Mouse (Mus musculus) midbrain, embryonic 13.5 days (tissue): ENCODE measurements around the gene Olfr1123. TPM values are rescaled to one million over a fixed set of nuclear protein-coding genes. Genes with fewer than 3 reads are reported as not detected.
A peak's percentile ranks its signal among the peaks of the same experiment; 100 is the strongest.
"Not testable (repeated sequence)": the region's sequence is repeated elsewhere in the genome, so short reads cannot be mapped to it uniquely, and the experiment has no call there.

Source experiments
- ATAC-seq: fragments of 200-750 bp; cut with Nextera tagmentation; 2 replicates; pipeline ENCODE4 v1.8.0; 2017; ENCODE audit warnings: mild to moderate bottlenecking, moderate TSS enrichment, moderate library complexity
- H3K27ac ChIP-seq: fragments of 300-500 bp; sonication (generic); 2 replicates; pipeline ENCODE4 v1.5.1; 2015; ENCODE audit warnings: inconsistent platforms, mild to moderate bottlenecking, moderate library complexity
- H3K27me3 ChIP-seq: fragments of 300-500 bp; sonication (generic); 2 replicates; pipeline ENCODE4 v1.6.1; 2015; ENCODE audit warnings: mild to moderate bottlenecking, inconsistent platforms
- H3K36me3 ChIP-seq: fragments of 300-500 bp; sonication (generic); 2 replicates; pipeline ENCODE4 v1.6.1; 2015; ENCODE audit warnings: mild to moderate bottlenecking, inconsistent platforms
- H3K4me1 ChIP-seq: fragments of 300-500 bp; sonication (generic); replicated peaks from 2 replicates; pipeline ENCODE4 v1.6.1; 2015; ENCODE audit warnings: inconsistent platforms
- H3K4me2 ChIP-seq: fragments of 300-500 bp; sonication (generic); replicated peaks from 2 replicates; pipeline ENCODE4 v1.6.1; 2015; ENCODE audit warnings: moderate library complexity, mild to moderate bottlenecking, inconsistent platforms
- H3K4me3 ChIP-seq: fragments of 300-500 bp; sonication (generic); replicated peaks from 2 replicates; pipeline ENCODE4 v1.5.1; 2015; ENCODE audit warnings: mild to moderate bottlenecking, inconsistent platforms
- H3K9ac ChIP-seq: fragments of 300-500 bp; sonication (generic); replicated peaks from 2 replicates; pipeline ENCODE4 v1.6.1; 2015; ENCODE audit warnings: mild to moderate bottlenecking, inconsistent platforms
- H3K9me3 ChIP-seq: fragments of 300-500 bp; sonication (generic); 2 replicates; pipeline ENCODE4 v1.6.1; 2016; ENCODE audit warnings: mild to moderate bottlenecking, inconsistent platforms
- WGBS: fragments of 180-500 bp; shearing (Covaris S2); methylation state at CpG from one replicate; pipeline ENCODE4 v1.1.7; 2015; 5-methylcytosine and 5-hydroxymethylcytosine counted together
- polyA plus RNA-seq: library from polyadenylated mRNA; unstranded; fragments of >200 nt; fragmentation: Nextera tagmentation; extraction: Ambion mirVana; gene quantifications from 2 replicates; pipeline ENCODE4 v1.2.1, GENCODE M21; 2015

Gene Olfr1123
- polyA plus RNA-seq: not detected in 2 replicates

- no peak within 1 kb of the TSS for H3K4me3 ChIP-seq
- H3K36me3 ChIP-seq: no peaks in the 10 kb centered on the region
- no peak within 1 kb of the TSS for H3K9ac ChIP-seq
- H3K27me3 ChIP-seq: no peaks in the 10 kb centered on the region
- H3K9me3 ChIP-seq: no peaks in the 10 kb centered on the region
- no peak for ATAC-seq
- H3K27ac ChIP-seq: no peak within 1 kb of the TSS
- H3K4me1 ChIP-seq: no peaks in the 10 kb centered on the region
- no peak within 1 kb of the TSS for H3K4me2 ChIP-seq
- 89% methylated on average over 1 of the region's 1 CpGs for WGBS
Observed at GRCm38 (mm10) chr2:87416335-87416734, at the start of gene Olfr1123. Gene Olfr1123, plus strand, starts transcription at chr2:87416635.

- no peaks in the 10 kb centered on the region for H3K9me3 ChIP-seq
- H3K4me3 ChIP-seq: no peak within 1 kb of the TSS
- 34% methylated on average over 1 of the region's 1 CpGs for whole genome bisulfite sequencing
- no peaks in the 10 kb centered on the region for H3K27me3 ChIP-seq
- no peak within 1 kb of the TSS for H3K9ac ChIP-seq
- H3K36me3 ChIP-seq: no peaks in the 10 kb centered on the region
- no peak for ATAC-seq
- no peaks in the 10 kb centered on the region for H3K4me1 ChIP-seq
- H3K4me2 ChIP-seq: no peak within 1 kb of the TSS
- no peak within 1 kb of the TSS for H3K27ac ChIP-seq
Observed at GRCm38 (mm10) chr2:87369595-87369994, 46.8 kb upstream of the Olfr1123 start, which contains the start of gene Olfr1121. Gene Olfr1121, plus strand, starts transcription at chr2:87369895.

GRCm38 (mm10) chr2:87371726-87372125 lies 44.7 kb upstream of the Olfr1123 start:
- ATAC-seq: no peak
- WGBS: 93% methylated on average over 4 of the region's 4 CpGs

GRCm38 (mm10) chr2:87383935-87384334 lies 32.5 kb upstream of the Olfr1123 start:
- Histone ChIP-seq H3K4me3 (no peak overlapping the region), H3K9ac (no peak overlapping the region), H3K36me3 (no peaks in the 10 kb centered on the region), H3K4me2 (no peak overlapping the region), H3K27me3 (no peaks in the 10 kb centered on the region), H3K4me1 (no peaks in the 10 kb centered on the region), H3K27ac (no peak overlapping the region), H3K9me3 (no peaks in the 10 kb centered on the region)
- no peak for ATAC-seq
- 85% methylated on average over 2 of the region's 2 CpGs for WGBS

More at GRCm38 (mm10) chr2:87371726-87372125, 44.7 kb upstream of the Olfr1123 start:
- Histone ChIP-seq H3K4me3 (no peak overlapping the region), H3K27ac (no peak overlapping the region), H3K4me1 (no peaks in the 10 kb centered on the region), H3K36me3 (no peaks in the 10 kb centered on the region), H3K9me3 (no peaks in the 10 kb centered on the region), H3K4me2 (no peak overlapping the region), H3K9ac (no peak overlapping the region), H3K27me3 (no peaks in the 10 kb centered on the region)

GRCm38 (mm10) chr2:87385549-87385948 lies 30.9 kb upstream of the Olfr1123 start, which contains the start of gene Olfr1122:
Gene Olfr1122, plus strand, starts transcription at chr2:87385849.
- H3K9me3 ChIP-seq: no peaks in the 10 kb centered on the region
- no peak within 1 kb of the TSS for H3K4me2 ChIP-seq
- no peaks in the 10 kb centered on the region for H3K4me1 ChIP-seq
- ATAC-seq: no peak
- H3K36me3 ChIP-seq: no peaks in the 10 kb centered on the region
- no peak within 1 kb of the TSS for H3K9ac ChIP-seq
- no peak within 1 kb of the TSS for H3K4me3 ChIP-seq
- H3K27me3 ChIP-seq: no peaks in the 10 kb centered on the region
- WGBS: 85% methylated on average over 2 of the region's 2 CpGs
- no peak within 1 kb of the TSS for H3K27ac ChIP-seq

- peak; percentile 50; the same call in 1 of the 2 replicates for ATAC-seq
- H3K27me3 ChIP-seq, H3K36me3 ChIP-seq, H3K27ac ChIP-seq, H3K4me1 ChIP-seq, H3K9me3 ChIP-seq, H3K4me3 ChIP-seq, H3K9ac ChIP-seq, H3K4me2 ChIP-seq: not testable (repeated sequence)
- 93% methylated on average over 5 of the region's 5 CpGs for WGBS
Observed at GRCm38 (mm10) chr2:87393605-87394004, 22.8 kb upstream of the Olfr1123 start.

GRCm38 (mm10) chr2:87394686-87395085 lies 21.7 kb upstream of the Olfr1123 start:
- not testable (repeated sequence) for ATAC-seq, H3K4me1 ChIP-seq, H3K36me3 ChIP-seq, H3K9ac ChIP-seq, H3K27me3 ChIP-seq, H3K27ac ChIP-seq, H3K4me3 ChIP-seq, H3K9me3 ChIP-seq, H3K4me2 ChIP-seq
- WGBS: 88% methylated on average over 7 of the region's 7 CpGs

- Histone ChIP-seq H3K27ac (no peak within 1 kb of the TSS), H3K9me3 (no peaks in the 10 kb centered on the region), H3K36me3 (no peaks in the 10 kb centered on the region), H3K4me2 (no peak within 1 kb of the TSS), H3K9ac (no peak within 1 kb of the TSS), H3K27me3 (no peaks in the 10 kb centered on the region), H3K4me1 (no peaks in the 10 kb centered on the region), H3K4me3 (no peak within 1 kb of the TSS)
- no peak for ATAC-seq
- WGBS: 94% methylated on average over 1 of the region's 1 CpGs
Observed at GRCm38 (mm10) chr2:87429975-87430374, 13.5 kb downstream of the Olfr1123 start, which contains the start of gene Olfr1124. Gene Olfr1124, plus strand, starts transcription at chr2:87430275.

- no peaks in the 10 kb centered on the region for H3K9me3 ChIP-seq
- ATAC-seq: no peak
- no peak overlapping the region for H3K27ac ChIP-seq
- H3K4me2 ChIP-seq: no peak overlapping the region
- H3K27me3 ChIP-seq: no peaks in the 10 kb centered on the region
- H3K4me1 ChIP-seq: no peaks in the 10 kb centered on the region
- H3K36me3 ChIP-seq: no peaks in the 10 kb centered on the region
- H3K9ac ChIP-seq: no peak overlapping the region
- H3K4me3 ChIP-seq: no peak overlapping the region
- 91% methylated on average over 16 of the region's 16 CpGs for WGBS
Observed at GRCm38 (mm10) chr2:87437731-87438130, 21.3 kb downstream of the Olfr1123 start.

- H3K9ac ChIP-seq: no peak within 1 kb of the TSS
- H3K4me3 ChIP-seq: no peak within 1 kb of the TSS
- no peak within 1 kb of the TSS for H3K4me2 ChIP-seq
- no peaks in the 10 kb centered on the region for H3K9me3 ChIP-seq
- no peaks in the 10 kb centered on the region for H3K4me1 ChIP-seq
- H3K36me3 ChIP-seq: no peaks in the 10 kb centered on the region
- no peak within 1 kb of the TSS for H3K27ac ChIP-seq
- no peaks in the 10 kb centered on the region for H3K27me3 ChIP-seq
- ATAC-seq: no peak
Observed at GRCm38 (mm10) chr2:87453662-87454061, 37.2 kb downstream of the Olfr1123 start, which contains the start of gene Olfr1126. Gene Olfr1126, plus strand, starts transcription at chr2:87453962.

- H3K4me1 ChIP-seq: no peaks in the 10 kb centered on the region
- H3K27ac ChIP-seq: no peak overlapping the region
- no peak overlapping the region for H3K4me2 ChIP-seq
- no peak for ATAC-seq
- 93% methylated on average over 4 of the region's 4 CpGs for WGBS
- no peak overlapping the region for H3K9ac ChIP-seq
- H3K36me3 ChIP-seq: no peaks in the 10 kb centered on the region
- H3K27me3 ChIP-seq: no peaks in the 10 kb centered on the region
- no peak overlapping the region for H3K4me3 ChIP-seq
- H3K9me3 ChIP-seq: no peaks in the 10 kb centered on the region
Observed at GRCm38 (mm10) chr2:87461769-87462168, 45.3 kb downstream of the Olfr1123 start.
